Mouse (Mus musculus): ENCODE results near the gene Ddx39.
A peak's percentile ranks its signal among the peaks of the same experiment; 100 is the strongest.

Ddx39 gene

DNA sequence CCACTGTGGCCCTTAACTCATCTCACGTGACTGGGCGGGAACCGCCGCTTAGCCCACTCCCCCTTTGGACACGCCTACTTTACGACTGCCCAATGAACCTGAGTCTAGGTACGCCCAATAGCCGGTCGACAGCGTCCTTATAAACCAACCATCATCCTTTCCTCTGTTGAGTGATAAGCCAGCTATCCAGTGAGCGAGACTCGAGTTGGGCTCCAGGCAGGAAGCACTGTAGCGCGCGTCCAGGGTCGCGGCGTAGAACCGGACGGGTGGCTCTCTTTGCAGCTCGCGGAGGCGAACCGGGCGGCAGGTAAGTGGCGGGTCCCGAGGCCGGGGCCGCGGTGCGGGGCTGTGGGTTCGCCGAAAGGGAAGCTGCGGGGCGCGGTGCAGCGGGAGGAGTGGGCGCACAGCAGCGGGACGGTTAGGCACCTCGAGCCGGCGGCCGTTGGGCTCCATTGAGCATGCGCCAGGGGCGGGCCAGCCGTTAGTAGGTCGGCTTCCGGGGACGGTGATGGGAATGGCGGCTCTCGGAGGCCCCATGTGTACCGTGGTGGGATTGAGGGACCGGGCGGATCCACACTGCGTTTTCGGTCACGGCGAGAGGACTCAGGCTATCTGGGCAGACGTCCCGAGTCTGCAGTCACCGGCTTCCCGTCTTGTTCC is at the start of gene Ddx39:
TSS of gene Ddx39 (plus strand) at position 147 of the 660 bp plus-strand sequence.
- peak; percentile 89 for DNase-seq (ENCODE audit: low spot score)

GRCm38 (mm10) chr8:83665969-83666865 is 48.8 kb upstream of the Ddx39 start, which contains the start of gene Ptger1:
Ptger1 (plus strand) TSS chr8:83666678.
- DNase-seq (ENCODE audit: low spot score): peak; percentile 51

- DNase-seq (ENCODE audit: low spot score): no peak
These were observed 48.1 kb upstream of the Ddx39 start for GRCm38 (mm10) chr8:83666866-83667234.

DNA sequence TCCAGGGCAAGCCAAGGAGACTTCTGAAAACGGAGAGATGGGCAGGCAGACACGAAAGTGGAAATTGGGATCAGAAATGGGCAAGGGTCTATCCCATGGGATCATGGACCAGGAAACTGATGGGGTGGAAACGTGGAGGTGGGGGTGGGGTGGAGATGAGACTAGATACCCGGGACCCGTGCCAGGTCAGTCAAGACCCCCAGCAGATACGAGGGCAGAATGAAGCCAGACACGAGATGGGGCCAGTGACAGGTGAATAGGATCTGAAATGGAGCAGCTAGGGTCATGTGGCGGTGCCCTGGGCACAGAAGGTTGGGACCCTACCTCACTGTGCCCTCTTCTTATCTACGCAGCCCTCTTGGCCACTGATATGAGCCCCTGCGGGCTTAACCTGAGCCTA is 47.5 kb upstream of the Ddx39 start:
- DNase-seq (ENCODE audit: low spot score): no peak

DNA sequence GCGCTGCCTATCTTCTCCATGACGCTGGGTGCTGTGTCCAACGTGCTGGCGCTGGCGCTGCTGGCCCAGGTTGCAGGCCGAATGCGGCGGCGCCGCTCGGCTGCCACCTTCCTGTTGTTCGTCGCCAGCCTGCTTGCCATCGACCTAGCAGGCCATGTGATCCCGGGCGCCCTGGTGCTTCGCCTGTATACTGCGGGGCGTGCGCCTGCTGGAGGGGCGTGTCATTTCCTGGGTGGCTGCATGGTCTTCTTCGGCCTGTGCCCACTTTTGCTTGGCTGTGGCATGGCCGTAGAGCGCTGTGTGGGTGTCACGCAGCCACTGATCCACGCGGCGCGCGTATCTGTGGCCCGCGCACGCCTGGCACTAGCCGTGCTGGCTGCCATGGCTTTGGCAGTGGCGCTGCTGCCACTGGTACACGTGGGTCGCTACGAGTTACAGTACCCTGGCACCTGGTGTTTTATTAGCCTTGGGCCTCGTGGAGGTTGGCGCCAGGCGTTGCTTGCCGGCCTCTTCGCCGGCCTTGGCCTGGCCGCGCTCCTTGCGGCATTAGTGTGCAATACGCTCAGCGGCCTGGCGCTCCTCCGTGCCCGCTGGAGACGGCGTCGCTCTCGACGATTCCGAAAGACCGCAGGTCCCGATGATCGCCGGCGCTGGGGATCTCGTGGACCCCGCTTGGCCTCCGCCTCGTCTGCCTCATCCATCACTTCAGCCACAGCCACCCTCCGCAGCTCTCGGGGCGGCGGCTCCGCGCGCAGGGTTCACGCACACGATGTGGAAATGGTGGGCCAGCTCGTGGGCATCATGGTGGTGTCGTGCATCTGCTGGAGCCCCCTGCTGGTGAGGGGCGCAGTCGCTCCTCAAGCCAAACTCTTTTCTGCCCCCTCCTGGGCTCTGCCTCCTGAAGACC is 46.7 kb upstream of the Ddx39 start:
- DNase-seq (ENCODE audit: low spot score): peak; percentile 51

DNA sequence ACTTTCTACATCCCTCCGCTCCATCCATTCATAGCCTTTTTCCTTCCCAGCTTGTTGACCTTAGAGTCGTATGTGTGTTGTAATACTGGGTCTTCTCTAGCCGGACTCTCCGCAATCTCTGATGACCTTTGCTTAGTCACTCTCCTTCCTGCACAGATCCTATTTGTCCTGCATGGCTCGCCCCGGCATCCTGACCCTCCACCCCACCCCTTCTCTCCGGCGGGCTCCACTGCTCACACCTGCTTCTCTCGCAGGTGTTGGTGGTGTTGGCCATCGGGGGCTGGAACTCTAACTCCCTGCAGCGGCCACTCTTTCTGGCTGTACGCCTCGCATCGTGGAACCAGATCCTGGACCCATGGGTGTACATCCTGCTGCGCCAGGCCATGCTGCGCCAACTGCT is 46.0 kb upstream of the Ddx39 start:
- DNase-seq (ENCODE audit: low spot score): no peak

DNA sequence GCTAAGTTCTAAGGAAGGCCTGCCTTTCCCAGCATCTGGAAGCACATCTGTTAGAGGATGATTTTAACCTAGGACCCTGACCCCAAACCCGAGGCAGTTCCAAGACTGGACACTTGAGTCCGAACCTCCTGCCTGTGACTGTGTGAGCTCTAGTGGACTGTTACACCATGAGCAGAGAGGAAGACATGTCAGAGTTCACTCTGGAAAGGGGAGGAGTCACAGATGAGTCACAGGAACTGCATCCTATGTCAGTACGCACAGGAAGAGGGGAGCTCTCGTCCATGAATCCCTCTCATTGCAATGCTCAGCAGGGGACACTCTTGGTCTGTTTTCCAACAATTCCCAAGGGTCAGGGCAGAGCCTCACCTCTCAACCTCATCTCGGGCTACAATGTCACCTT is 42.0 kb upstream of the Ddx39 start:
- no peak for DNase-seq (ENCODE audit: low spot score)

- no peak for DNase-seq (ENCODE audit: low spot score)
These were observed 40.5 kb upstream of the Ddx39 start for GRCm38 (mm10) chr8:83674497-83674896.

- no peak for DNase-seq (ENCODE audit: low spot score)
These were observed 35.1 kb upstream of the Ddx39 start for GRCm38 (mm10) chr8:83679866-83680265.

DNA sequence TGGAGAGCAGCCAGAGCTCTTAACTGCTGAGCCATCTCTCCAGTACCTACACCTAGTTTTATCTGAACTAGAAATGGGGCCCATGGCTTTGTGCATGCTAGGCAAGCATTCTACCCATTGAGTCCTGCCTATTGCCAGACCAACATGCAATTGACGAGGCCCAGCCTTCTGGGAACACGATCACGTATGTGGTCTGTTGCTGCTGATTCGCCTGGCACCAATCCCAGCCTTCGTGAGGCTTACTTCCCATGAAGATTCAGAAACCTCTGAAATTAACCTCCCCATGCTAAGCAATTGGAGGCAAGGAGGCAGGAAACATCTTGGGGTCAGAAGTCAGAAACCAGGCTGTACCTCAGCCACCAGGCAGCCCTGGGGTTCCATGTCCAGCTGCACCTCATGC is 34.4 kb upstream of the Ddx39 start:
- DNase-seq (ENCODE audit: low spot score): no peak

- no peak for DNase-seq (ENCODE audit: low spot score)
These were observed 33.9 kb upstream of the Ddx39 start for GRCm38 (mm10) chr8:83681099-83681498.

GRCm38 (mm10) chr8:83684517-83684916 is 30.5 kb upstream of the Ddx39 start:
- DNase-seq (ENCODE audit: low spot score): no peak

DNA sequence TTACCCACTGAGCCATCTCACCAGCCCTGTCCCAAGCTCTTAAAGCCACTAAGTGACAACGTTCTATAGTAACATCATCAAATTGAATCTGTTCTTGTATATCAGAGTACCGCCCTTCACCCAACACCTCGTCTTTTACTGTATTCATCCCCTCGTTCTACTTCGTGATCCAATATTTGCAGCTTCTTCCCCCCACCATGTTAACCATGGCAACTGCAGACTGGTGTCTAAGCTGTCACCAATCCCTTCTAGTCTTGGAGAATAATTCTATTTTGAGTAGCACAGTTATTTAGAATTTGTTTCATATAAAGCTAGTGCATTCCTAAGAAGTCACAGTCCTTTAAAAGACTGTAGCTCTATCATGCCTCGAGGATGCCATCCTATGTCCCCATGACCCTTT is 25.7 kb upstream of the Ddx39 start:
- DNase-seq (ENCODE audit: low spot score): no peak

GRCm38 (mm10) chr8:83693609-83694236 is 21.3 kb upstream of the Ddx39 start:
- no peak for DNase-seq (ENCODE audit: low spot score)

DNA sequence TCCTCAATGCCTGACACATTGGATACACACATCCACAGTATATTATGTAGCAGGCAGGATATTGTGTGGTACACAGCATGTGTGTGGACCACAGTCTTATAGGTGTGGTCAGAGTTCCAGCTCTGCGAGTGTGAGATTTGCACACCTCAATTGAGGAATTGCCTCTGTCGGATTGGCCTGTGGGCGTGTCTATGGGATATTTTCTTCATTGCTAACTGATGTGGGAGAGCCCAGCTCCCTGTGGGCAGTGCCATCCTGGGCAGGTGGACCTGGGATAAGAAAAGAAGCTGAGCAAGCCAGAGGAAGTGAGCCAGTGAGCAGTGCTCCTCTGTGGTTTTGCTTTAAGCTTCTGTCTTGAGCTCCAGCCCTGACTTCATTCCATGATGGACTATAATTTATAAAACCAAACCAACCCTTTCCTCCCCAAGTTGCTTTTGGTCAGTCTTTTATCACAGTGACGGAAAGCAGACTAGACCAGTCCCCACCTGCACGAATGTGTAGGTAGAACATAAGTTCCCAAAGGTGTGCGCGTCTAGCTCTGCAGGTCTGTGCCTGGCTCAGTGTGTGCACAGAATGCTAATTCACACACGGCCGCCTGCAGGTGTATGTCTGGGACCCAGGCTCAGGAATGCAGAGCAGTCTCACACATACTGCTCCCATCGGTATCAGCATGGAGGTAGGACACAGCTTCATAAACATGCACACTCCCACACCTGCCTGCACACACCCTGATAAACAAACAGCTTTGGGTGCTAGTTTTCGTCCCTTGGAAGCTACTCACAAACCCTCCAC is 20.4 kb upstream of the Ddx39 start:
- DNase-seq (ENCODE audit: low spot score): no peak

DNA sequence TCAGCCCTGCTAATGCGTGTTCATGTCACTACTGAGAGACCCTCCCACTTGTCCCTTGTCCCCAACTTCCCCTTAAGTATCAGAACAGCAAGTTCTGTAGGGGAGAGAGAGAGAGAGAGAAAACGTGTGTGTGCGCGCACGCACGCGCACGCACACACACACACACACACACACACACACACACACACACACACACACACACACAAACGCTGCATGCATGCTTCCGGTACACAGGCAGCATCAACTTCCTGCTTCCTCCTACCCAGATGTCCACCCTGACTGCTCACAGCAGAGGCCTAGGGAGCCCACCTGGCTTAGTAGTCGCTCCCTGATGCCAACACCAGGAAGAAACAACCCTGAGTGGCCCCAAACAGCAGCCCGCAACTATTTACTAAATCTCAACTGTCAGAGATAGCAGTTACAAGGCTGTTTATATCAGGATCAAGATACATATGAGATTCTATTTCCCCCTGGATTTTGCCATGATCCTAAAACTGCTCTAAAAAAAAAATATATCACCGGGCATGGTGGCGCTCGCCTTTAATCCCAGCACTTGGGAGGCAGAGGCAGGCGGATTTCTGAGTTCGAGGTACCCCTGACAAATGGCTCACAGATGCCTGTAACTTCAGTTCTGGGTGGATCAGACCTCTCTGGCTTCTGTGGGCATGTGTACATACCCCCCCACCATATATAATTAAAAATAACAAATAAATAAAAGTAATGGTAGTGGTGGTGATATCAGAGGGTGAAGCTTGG is 19.4 kb upstream of the Ddx39 start:
- no peak for DNase-seq (ENCODE audit: low spot score)

DNA sequence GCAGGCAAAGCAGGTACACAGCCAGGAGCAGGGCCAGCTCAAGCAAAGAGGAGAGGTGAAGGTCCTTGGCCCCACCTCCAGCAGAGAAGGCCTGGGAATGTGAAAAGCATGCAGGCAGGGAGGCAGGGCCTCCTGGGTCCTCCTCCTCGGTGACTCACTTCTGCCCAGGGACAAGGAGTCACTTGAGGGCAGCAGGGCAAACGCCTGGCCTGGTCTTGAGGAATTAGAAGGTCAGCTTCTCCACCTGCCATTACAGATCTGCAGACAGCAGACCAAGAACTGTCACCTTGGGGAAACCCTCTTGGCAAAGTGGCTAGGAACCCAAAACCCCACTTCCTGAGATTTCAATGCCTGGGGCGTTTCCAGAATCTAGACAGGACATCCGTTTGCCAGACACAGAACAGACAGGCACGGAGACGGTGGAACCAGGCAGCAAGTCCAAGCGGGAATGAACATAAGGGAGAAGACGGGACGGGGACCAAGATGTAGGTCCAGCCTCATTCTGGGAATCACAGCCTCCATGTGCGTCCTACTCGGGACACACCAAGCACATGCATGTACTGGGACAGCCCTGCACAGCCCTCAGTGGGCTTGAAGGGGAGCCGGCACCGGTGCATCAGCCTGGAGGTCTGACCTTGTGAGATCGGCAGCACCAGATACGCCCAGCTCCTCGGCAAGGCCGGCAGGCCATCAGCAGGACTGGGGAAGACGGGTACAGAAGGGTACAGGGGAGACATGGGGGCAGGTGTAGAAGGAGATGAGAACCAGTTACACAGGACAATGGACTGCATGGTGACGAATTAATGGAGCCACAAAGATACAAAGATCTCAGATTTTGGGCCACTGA is 17.4 kb upstream of the Ddx39 start:
- peak; percentile 46 for DNase-seq (ENCODE audit: low spot score)

DNA sequence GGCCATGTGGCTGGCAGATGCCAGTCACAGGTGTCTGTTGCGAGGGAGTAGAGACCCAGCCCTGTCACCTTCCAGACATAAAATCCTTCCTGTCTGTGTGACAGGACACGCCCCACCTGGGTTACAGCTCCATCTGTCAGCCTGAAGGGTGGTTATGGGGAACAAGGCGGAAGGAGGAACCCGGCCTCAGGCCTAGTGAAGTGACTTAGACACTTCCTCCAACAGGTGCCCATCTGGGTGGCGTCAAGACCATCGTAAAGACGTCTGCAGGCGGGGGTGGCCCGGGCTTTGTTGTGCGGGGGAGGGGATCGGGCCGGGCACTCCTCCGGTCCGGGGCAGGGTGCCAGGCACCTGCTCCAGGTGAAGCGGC is 16.7 kb upstream of the Ddx39 start:
- peak; percentile 31 for DNase-seq (ENCODE audit: low spot score)

DNA sequence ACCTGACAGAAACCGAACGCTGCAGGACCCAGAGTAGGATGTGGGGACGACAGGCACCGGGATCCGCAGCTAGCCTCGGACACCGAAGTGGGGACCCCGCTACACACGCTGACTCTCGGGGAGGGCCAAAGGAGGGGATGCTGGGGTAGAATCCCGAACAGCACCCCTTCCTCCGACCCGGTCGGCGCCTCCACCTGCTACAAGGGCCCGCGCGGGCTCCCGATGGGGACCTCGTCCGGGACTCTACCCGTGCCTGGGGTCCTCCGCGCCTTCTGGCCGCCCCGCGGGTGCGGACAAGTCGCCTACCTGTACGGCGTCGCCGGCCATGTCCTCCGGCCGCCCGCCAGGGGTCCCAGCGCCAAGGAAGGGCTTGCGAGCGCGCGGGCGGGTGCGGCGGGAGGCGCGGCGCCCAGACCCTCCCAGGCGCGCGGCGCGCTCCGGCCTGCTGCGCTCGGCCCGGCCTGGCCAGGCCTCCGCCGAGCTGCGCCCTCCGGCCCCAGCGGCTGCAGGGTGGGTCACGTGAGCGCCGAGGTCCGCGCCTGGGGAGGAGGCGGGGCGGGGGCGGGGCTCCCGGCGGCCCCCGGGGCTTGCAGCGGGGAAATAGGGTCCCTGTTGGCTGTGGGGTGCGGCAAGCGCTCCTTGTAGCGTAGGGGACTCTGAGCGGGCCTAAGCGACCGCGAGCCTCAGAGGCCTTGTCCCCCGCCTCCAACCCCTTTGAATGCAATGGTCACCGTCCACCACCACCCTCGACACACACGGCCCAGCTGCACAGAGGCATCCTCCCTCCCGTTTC is 16.1 kb upstream of the Ddx39 start, which contains the start of gene Pkn1:
TSS of gene Pkn1 (minus strand) at position 519 of the 793 bp plus-strand sequence.
- DNase-seq (ENCODE audit: low spot score): peak; percentile 64
